Mouse (Mus musculus) liver, embryonic 14.5 days (tissue): Measurements from ENCODE around the gene Gtf2f2.

Experiments used
- CTCF ChIP-seq: IDR thresholded peaks from 2 replicates; pipeline ENCODE4 v1.5.1; 2016; ENCODE audit warnings: antibody characterized with exemption, low read depth, control low read depth
- EP300 ChIP-seq: IDR thresholded peaks from 2 replicates; pipeline ENCODE4 v1.6.1; 2016; ENCODE audit warnings: antibody characterized with exemption, low read depth

- TF ChIP-seq CTCF (no peak), EP300 (no peak)
Measured at GRCm38 (mm10) chr14:75941500-75941899, 69.2 kb downstream of the Gtf2f2 start.
